Comparison of ENCODE assay signal across 27 mouse cellular contexts in genomic region chr13:36294503-36294902, GRCm38 (mm10).
DNase-seq lines count a peak whose midpoint lies in the region; ATAC-seq and TF ChIP-seq lines count a peak whose summit lies in the region.
"Had no signal": no experiment of that assay in that cellular context is flagged by ENCODE, and none has a peak within 500 bp of the region (broad histone marks: within the 10 kb centered on the region; RNA-seq: fewer than 3 reads in every experiment).

No protein-coding gene starts in this region.

- no peak for TF ChIP-seq EP300 in stomach, postnatal 0 days (optimal IDR thresholded peaks at IDR 0.05)

- ATAC-seq in kidney, embryonic 14.5 days (ENCODE audit: low FRiP score, low TSS enrichment): 0 out of 2 replicates have a peak, but pooled peaks have one; percentile 5
- ATAC-seq in stomach, embryonic 15.5 days (ENCODE audit: insufficient read depth, low FRiP score, low read depth): no peak
- no peak for ATAC-seq in stomach, postnatal 0 days (ENCODE audit: low FRiP score, low TSS enrichment)
- ATAC-seq in forebrain, embryonic 14.5 days: no peak
- ATAC-seq: activated CD4-positive, CD25-positive, alpha-beta regulatory T cell, adult 4 months; midbrain, embryonic 15.5 days had no signal

- no peak for TF ChIP-seq CTCF in kidney, adult 2 months (conservative IDR thresholded peaks at IDR 0.05; ENCODE audit: insufficient read depth, insufficient read length, low read depth, low read length)
- TF ChIP-seq CTCF in stomach, postnatal 0 days (IDR thresholded peaks at IDR 0.05; ENCODE audit: low read depth): no peak

- H3K27ac ChIP-seq in kidney, embryonic 14.5 days (ENCODE audit: low read depth, low read length): no peak overlapping the region
- no peak overlapping the region for H3K27ac ChIP-seq in kidney, adult 2 months (ENCODE audit: insufficient read depth, low read depth, low read length)
- H3K27ac ChIP-seq in stomach, embryonic 15.5 days: 0 out of 2 replicates have a peak overlapping the region, but pooled peaks have one; percentile 57
- no peak overlapping the region for H3K27ac ChIP-seq in stomach, postnatal 0 days (replicated peaks)
- peak overlapping the region; percentile 77 for H3K27ac ChIP-seq in forebrain, embryonic 14.5 days (ENCODE audit: low read depth, low read length)
- H3K27ac ChIP-seq: embryonic facial prominence, embryonic 10.5 days; embryonic facial prominence, embryonic 15.5 days; hindbrain, embryonic 14.5 days; left cerebral cortex, adult 2 months; liver, embryonic 14.5 days; midbrain, embryonic 10.5 days; midbrain, embryonic 15.5 days had no signal

- H3K36me3 ChIP-seq in kidney, embryonic 14.5 days (ENCODE audit: control insufficient read depth, insufficient read depth, low read length): no peaks in the 10 kb centered on the region
- H3K36me3 ChIP-seq in kidney, adult 2 months (ENCODE audit: control insufficient read depth, insufficient read depth, low read length): no peaks in the 10 kb centered on the region
- H3K36me3 ChIP-seq in stomach, embryonic 15.5 days: no peaks in the 10 kb centered on the region
- no peaks in the 10 kb centered on the region for H3K36me3 ChIP-seq in stomach, postnatal 0 days (ENCODE audit: control insufficient read depth, insufficient read depth, low read length)
- no peaks in the 10 kb centered on the region for H3K36me3 ChIP-seq in forebrain, embryonic 14.5 days (ENCODE audit: control insufficient read depth, insufficient read depth, low read length)
- H3K36me3 ChIP-seq: embryonic facial prominence, embryonic 10.5 days; embryonic facial prominence, embryonic 15.5 days; heart, embryonic 13.5 days; midbrain, embryonic 10.5 days; midbrain, embryonic 15.5 days had no signal

- no peak for DNase-seq in kidney, adult 2 months
- DNase-seq in stomach, postnatal 0 days (ENCODE audit: low spot score): no peak
- no peak for DNase-seq in forebrain, embryonic 14.5 days (ENCODE audit: low spot score)
- no peak for DNase-seq in adrenal gland, postnatal 36 days
- DNase-seq in right cerebral cortex, adult 2 months (ENCODE audit: low spot score in 2 of 2): no peak
- DNase-seq: adrenal gland, adult 2 months; B cell, adult 2 months; cerebellum, adult 8-10 months; cerebellum, postnatal 25 days; gastrocnemius, postnatal 36 days; heart, postnatal 10 days; kidney, adult 18-20 months; kidney, postnatal 10 days; lung, adult 2 months; lung, postnatal 14 days; right cerebral cortex, adult 18-20 months had no signal

- WGBS in kidney, embryonic 14.5 days: 54% methylated on average over 5 of the region's 5 CpGs
- WGBS in kidney, adult 2 months: 82% methylated on average over 5 of the region's 5 CpGs
- WGBS in stomach, embryonic 15.5 days: 87% methylated on average over 5 of the region's 5 CpGs
- WGBS in stomach, postnatal 0 days: 86% methylated on average over 5 of the region's 5 CpGs
- 78% methylated on average over 5 of the region's 5 CpGs for WGBS in forebrain, embryonic 14.5 days

- H3K4me2 ChIP-seq in kidney, embryonic 14.5 days (replicated peaks; ENCODE audit: low read depth, low read length): no peak overlapping the region
- H3K4me2 ChIP-seq in stomach, embryonic 15.5 days: no peak overlapping the region
- H3K4me2 ChIP-seq in stomach, postnatal 0 days (replicated peaks; ENCODE audit: low read depth): no peak overlapping the region
- H3K4me2 ChIP-seq in forebrain, embryonic 14.5 days (ENCODE audit: low read length): no peak overlapping the region
- H3K4me2 ChIP-seq: embryonic facial prominence, embryonic 15.5 days; heart, embryonic 13.5 days; hindbrain, embryonic 14.5 days; midbrain, embryonic 15.5 days had no signal

- H3K9ac ChIP-seq in kidney, embryonic 14.5 days (ENCODE audit: low read depth, low read length): no peak overlapping the region
- H3K9ac ChIP-seq in stomach, embryonic 15.5 days: no peak overlapping the region
- no peak overlapping the region for H3K9ac ChIP-seq in stomach, postnatal 0 days (ENCODE audit: low read length)
- H3K9ac ChIP-seq in forebrain, embryonic 14.5 days (ENCODE audit: low read length): no peak overlapping the region
- H3K9ac ChIP-seq: embryonic facial prominence, embryonic 15.5 days; heart, embryonic 13.5 days; hindbrain, embryonic 14.5 days; liver, embryonic 14.5 days; midbrain, embryonic 15.5 days had no signal

- no peaks in the 10 kb centered on the region for H3K9me3 ChIP-seq in kidney, embryonic 14.5 days (ENCODE audit: control insufficient read depth, low read length)
- H3K9me3 ChIP-seq in stomach, embryonic 15.5 days: no peaks in the 10 kb centered on the region
- no peaks in the 10 kb centered on the region for H3K9me3 ChIP-seq in stomach, postnatal 0 days (ENCODE audit: control insufficient read depth, low read length)
- no peaks in the 10 kb centered on the region for H3K9me3 ChIP-seq in forebrain, embryonic 14.5 days (replicated peaks; ENCODE audit: control insufficient read depth, low read length)
- H3K9me3 ChIP-seq: embryonic facial prominence, embryonic 10.5 days; embryonic facial prominence, embryonic 15.5 days; heart, embryonic 13.5 days; midbrain, embryonic 10.5 days; midbrain, embryonic 15.5 days had no signal

- no peak overlapping the region for H3K4me3 ChIP-seq in kidney, embryonic 14.5 days (ENCODE audit: low read length)
- H3K4me3 ChIP-seq in kidney, adult 2 months (ENCODE audit: insufficient read depth, low read depth, low read length): no peak overlapping the region
- H3K4me3 ChIP-seq in stomach, embryonic 15.5 days (replicated peaks): no peak overlapping the region
- no peak overlapping the region for H3K4me3 ChIP-seq in stomach, postnatal 0 days (ENCODE audit: low read depth, low read length)
- H3K4me3 ChIP-seq in forebrain, embryonic 14.5 days (ENCODE audit: low read depth, low read length): no peak overlapping the region
- H3K4me3 ChIP-seq: embryonic facial prominence, embryonic 10.5 days; embryonic facial prominence, embryonic 15.5 days; heart, embryonic 13.5 days; left cerebral cortex, adult 2 months; midbrain, embryonic 10.5 days; midbrain, embryonic 15.5 days had no signal

- no peaks in the 10 kb centered on the region for H3K27me3 ChIP-seq in kidney, embryonic 14.5 days (ENCODE audit: control insufficient read depth, insufficient read depth, low read length)
- H3K27me3 ChIP-seq in kidney, adult 2 months (replicated peaks; ENCODE audit: control insufficient read depth, insufficient read depth, low read length): no peaks in the 10 kb centered on the region
- no peaks in the 10 kb centered on the region for H3K27me3 ChIP-seq in stomach, embryonic 15.5 days (replicated peaks)
- H3K27me3 ChIP-seq in stomach, postnatal 0 days (ENCODE audit: control insufficient read depth, insufficient read depth, low read length): no peaks in the 10 kb centered on the region
- no peaks in the 10 kb centered on the region for H3K27me3 ChIP-seq in forebrain, embryonic 14.5 days (replicated peaks; ENCODE audit: control insufficient read depth, insufficient read depth, low read length)
- H3K27me3 ChIP-seq: embryonic facial prominence, embryonic 15.5 days; heart, embryonic 13.5 days; midbrain, embryonic 15.5 days had no signal

- TF ChIP-seq POLR2A in kidney, adult 2 months (IDR thresholded peaks at IDR 0.05; ENCODE audit: low read depth, low read length): no peak

- H3K4me1 ChIP-seq in kidney, embryonic 14.5 days (ENCODE audit: control insufficient read depth, insufficient read depth, low read length): peaks cover 22% of the 10 kb centered on the region; the same call in 1 of the 2 replicates
- peaks cover 12% of the 10 kb centered on the region for H3K4me1 ChIP-seq in kidney, adult 2 months (ENCODE audit: control insufficient read depth, insufficient read depth, low read length)
- H3K4me1 ChIP-seq in stomach, embryonic 15.5 days: peaks cover 20% of the 10 kb centered on the region
- peaks cover 7% of the 10 kb centered on the region for H3K4me1 ChIP-seq in stomach, postnatal 0 days (replicated peaks; ENCODE audit: control insufficient read depth, insufficient read depth)
- H3K4me1 ChIP-seq in forebrain, embryonic 14.5 days (ENCODE audit: control insufficient read depth, insufficient read depth, low read length): peaks cover 49% of the 10 kb centered on the region

Comparison
In these comparisons a context has a peak if more than half of its experiments do, and no peak if none do; other contexts are left out.
1. H3K27ac ChIP-seq: peak in stomach, embryonic 15.5 days (single experiment) and forebrain, embryonic 14.5 days (single experiment); none in kidney, embryonic 14.5 days (single experiment), kidney, adult 2 months (single experiment) and stomach, postnatal 0 days (single experiment).